ENCODE assay signal across 25 mouse cellular contexts in genomic region chr14:84477411-84477810, GRCm38 (mm10). TPM values are rescaled to one million over a fixed set of nuclear protein-coding genes. Genes with fewer than 3 reads are reported as not detected.
A peak's percentile ranks its signal among the peaks of the same experiment; 100 is the strongest.
DNase-seq lines count a peak whose midpoint lies in the region; ATAC-seq and TF ChIP-seq lines count a peak whose summit lies in the region.
"Had no signal": no experiment of that assay in that cellular context is flagged by ENCODE, and none has a peak within 500 bp of the region (broad histone marks: within the 10 kb centered on the region; RNA-seq: fewer than 3 reads in every experiment).

No protein-coding gene starts in this region.

- H3K9me3 ChIP-seq in midbrain, embryonic 13.5 days = no peaks in the 10 kb centered on the region
- H3K9me3 ChIP-seq in midbrain, embryonic 11.5 days (ENCODE audit: control insufficient read depth, low read length) = no peaks in the 10 kb centered on the region
- H3K9me3 ChIP-seq in midbrain, postnatal 0 days (ENCODE audit: low read length) = no peaks in the 10 kb centered on the region
- H3K9me3 ChIP-seq: embryonic facial prominence, embryonic 13.5 days; limb, embryonic 15.5 days; neural tube, embryonic 12.5 days had no signal

- H3K4me2 ChIP-seq in midbrain, embryonic 13.5 days (replicated peaks) = 0 out of 2 replicates have a peak overlapping the region, but pooled peaks have one; percentile 14
- no peak overlapping the region for H3K4me2 ChIP-seq in midbrain, embryonic 11.5 days
- no peak overlapping the region for H3K4me2 ChIP-seq in midbrain, postnatal 0 days (ENCODE audit: low read depth, low read length, poor library complexity, severe bottlenecking)
- H3K4me2 ChIP-seq: embryonic facial prominence, embryonic 13.5 days; limb, embryonic 15.5 days; neural tube, embryonic 12.5 days had no signal

- no peak overlapping the region for H3K4me3 ChIP-seq in midbrain, embryonic 13.5 days (replicated peaks)
- H3K4me3 ChIP-seq in midbrain, embryonic 11.5 days (ENCODE audit: low read depth, low read length) = no peak overlapping the region
- H3K4me3 ChIP-seq in cortical plate, adult 2 months (ENCODE audit: insufficient read depth, low read length) = no peak overlapping the region
- no peak overlapping the region for H3K4me3 ChIP-seq in midbrain, postnatal 0 days (ENCODE audit: low read depth, low read length)
- H3K4me3 ChIP-seq: embryonic facial prominence, embryonic 13.5 days; layer of hippocampus, adult 2 months; limb, embryonic 15.5 days; neural tube, embryonic 12.5 days had no signal

- peak; percentile 5 to 20 for DNase-seq in cerebellum, postnatal 14 days
- no peak for DNase-seq in cerebellum, postnatal 4 days (ENCODE audit: low spot score in 2 of 2)
- no peak for DNase-seq in midbrain, embryonic 11.5 days (ENCODE audit: low spot score, missing footprints)
- peak; percentile 27 for DNase-seq in midbrain, postnatal 0 days (ENCODE audit: low spot score)
- no peak for DNase-seq in liver
- no peak for DNase-seq in kidney, adult 9 months
- DNase-seq: adrenal gland, postnatal 36 days; B cell, adult 2 months; cerebellum, adult 8-10 months; forebrain, postnatal 0 days; gastrocnemius, postnatal 36 days; kidney, adult 18-20 months; kidney, postnatal 10 days; layer of hippocampus, postnatal 36 days; lung, postnatal 10 days; right cerebral cortex, postnatal 14 days; thymus, adult 18-20 months; thymus, postnatal 4 days had no signal

- no peak for TF ChIP-seq CTCF in cortical plate, adult 2 months (IDR thresholded peaks at IDR 0.05; ENCODE audit: extremely low read depth, insufficient read depth, low read length)
- no peak for TF ChIP-seq CTCF in midbrain, postnatal 0 days (IDR thresholded peaks at IDR 0.05)

- no peak overlapping the region for H3K27ac ChIP-seq in midbrain, embryonic 13.5 days
- H3K27ac ChIP-seq in midbrain, embryonic 11.5 days (ENCODE audit: low read depth, low read length) = no peak overlapping the region
- 0 out of 2 replicates have a peak overlapping the region, but pooled peaks have one; percentile 13 for H3K27ac ChIP-seq in cortical plate, adult 2 months (ENCODE audit: insufficient read depth, low read length)
- H3K27ac ChIP-seq in midbrain, postnatal 0 days (ENCODE audit: low read depth, low read length) = no peak overlapping the region
- H3K27ac ChIP-seq: embryonic facial prominence, embryonic 13.5 days; layer of hippocampus, adult 2 months; limb, embryonic 15.5 days; neural tube, embryonic 12.5 days had no signal

- TF ChIP-seq POLR2A in cortical plate, adult 2 months (IDR thresholded peaks at IDR 0.05; ENCODE audit: extremely low read depth, insufficient read depth, low read length) = no peak

- no peaks in the 10 kb centered on the region for H3K27me3 ChIP-seq in midbrain, embryonic 13.5 days
- H3K27me3 ChIP-seq in midbrain, embryonic 11.5 days (ENCODE audit: control insufficient read depth, insufficient read depth, low read length) = no peaks in the 10 kb centered on the region
- H3K27me3 ChIP-seq in midbrain, postnatal 0 days (ENCODE audit: insufficient read depth, low read length) = no peaks in the 10 kb centered on the region
- H3K27me3 ChIP-seq: embryonic facial prominence, embryonic 13.5 days; limb, embryonic 15.5 days; neural tube, embryonic 12.5 days had no signal

- H3K36me3 ChIP-seq in midbrain, embryonic 13.5 days = no peaks in the 10 kb centered on the region
- H3K36me3 ChIP-seq in midbrain, embryonic 11.5 days (ENCODE audit: control insufficient read depth, insufficient read depth, low read length) = no peaks in the 10 kb centered on the region
- H3K36me3 ChIP-seq in midbrain, postnatal 0 days (ENCODE audit: insufficient read depth, low read length) = no peaks in the 10 kb centered on the region
- H3K36me3 ChIP-seq: embryonic facial prominence, embryonic 13.5 days; limb, embryonic 15.5 days; neural tube, embryonic 12.5 days had no signal

- whole genome bisulfite sequencing in midbrain, embryonic 13.5 days = 38% methylated on average over 13 of the region's 13 CpGs
- 52% methylated on average over 13 of the region's 13 CpGs for whole genome bisulfite sequencing in midbrain, embryonic 11.5 days
- 32% methylated on average over 13 of the region's 13 CpGs for WGBS in midbrain, postnatal 0 days

- ATAC-seq in midbrain, embryonic 13.5 days = no peak
- ATAC-seq in midbrain, embryonic 11.5 days (ENCODE audit: low FRiP score) = no peak
- no peak for ATAC-seq in midbrain, postnatal 0 days (ENCODE audit: low FRiP score)
- ATAC-seq: forebrain, postnatal 0 days had no signal

- H3K9ac ChIP-seq in midbrain, embryonic 13.5 days (replicated peaks) = no peak overlapping the region
- no peak overlapping the region for H3K9ac ChIP-seq in midbrain, embryonic 11.5 days (ENCODE audit: low read length)
- H3K9ac ChIP-seq in midbrain, postnatal 0 days (replicated peaks; ENCODE audit: low read length, poor library complexity, severe bottlenecking) = no peak overlapping the region
- H3K9ac ChIP-seq: embryonic facial prominence, embryonic 13.5 days; forebrain, postnatal 0 days; limb, embryonic 15.5 days; neural tube, embryonic 12.5 days had no signal

- H3K4me1 ChIP-seq in midbrain, embryonic 13.5 days (replicated peaks) = peaks cover 3% of the 10 kb centered on the region
- H3K4me1 ChIP-seq in midbrain, embryonic 11.5 days (ENCODE audit: control insufficient read depth, insufficient read depth, low read length) = no peaks in the 10 kb centered on the region
- H3K4me1 ChIP-seq in cortical plate, adult 2 months (ENCODE audit: control insufficient read depth, insufficient read depth, low read length) = no peaks in the 10 kb centered on the region
- H3K4me1 ChIP-seq in midbrain, postnatal 0 days (ENCODE audit: insufficient read depth, low read length) = no peaks in the 10 kb centered on the region
- H3K4me1 ChIP-seq: embryonic facial prominence, embryonic 13.5 days; limb, embryonic 15.5 days; neural tube, embryonic 12.5 days had no signal

RNA-seq across cellular contexts. Expression of gene Pcdh17, which starts 34.0 kb away (rescaled TPM):
- polyA plus RNA-seq in midbrain, embryonic 13.5 days (2015; fragmentation: Nextera tagmentation; extraction: Ambion mirVana) = 15.3 and 17.6 TPM in 2 replicates
- 3.3 and 4.3 TPM in 2 replicates for polyA plus RNA-seq in midbrain, embryonic 11.5 days (2014; fragmentation: Nextera tagmentation; extraction: Ambion mirVana)
- 10.2 and 11.3 TPM in 2 replicates for polyA plus RNA-seq in cortical plate, adult 2 months (2012; rRNA removed)
- 79.3 and 81.2 TPM in 2 replicates for total RNA-seq in midbrain, postnatal 0 days (2014; rRNA removed)
- polyA plus RNA-seq in midbrain, postnatal 0 days (2015; fragmentation: Nextera tagmentation; extraction: Ambion mirVana) = 33.8 and 42.2 TPM in 2 replicates
- total RNA-seq: monocyte, adult 5-6 weeks had no signal

Comparison
In these comparisons a context has a peak if more than half of its experiments do, and no peak if none do; other contexts are left out.
1. DNase-seq: peak in cerebellum, postnatal 14 days (2 of 2) and midbrain, postnatal 0 days (single experiment); none in cerebellum, postnatal 4 days (0 of 2), midbrain, embryonic 11.5 days (single experiment), liver (single experiment) and kidney, adult 9 months (single experiment).